Mouse (Mus musculus): ENCODE results near the gene Add2. TPM values are rescaled to one million over a fixed set of nuclear protein-coding genes. Genes with fewer than 3 reads are reported as not detected.
"Not testable (repeated sequence)": the region's sequence is repeated elsewhere in the genome, so short reads cannot be mapped to it uniquely, and the experiment has no call there.

The Add2 gene
- polyA plus RNA-seq, 2 experiments: 54.9 to 73.5 TPM

DNA sequence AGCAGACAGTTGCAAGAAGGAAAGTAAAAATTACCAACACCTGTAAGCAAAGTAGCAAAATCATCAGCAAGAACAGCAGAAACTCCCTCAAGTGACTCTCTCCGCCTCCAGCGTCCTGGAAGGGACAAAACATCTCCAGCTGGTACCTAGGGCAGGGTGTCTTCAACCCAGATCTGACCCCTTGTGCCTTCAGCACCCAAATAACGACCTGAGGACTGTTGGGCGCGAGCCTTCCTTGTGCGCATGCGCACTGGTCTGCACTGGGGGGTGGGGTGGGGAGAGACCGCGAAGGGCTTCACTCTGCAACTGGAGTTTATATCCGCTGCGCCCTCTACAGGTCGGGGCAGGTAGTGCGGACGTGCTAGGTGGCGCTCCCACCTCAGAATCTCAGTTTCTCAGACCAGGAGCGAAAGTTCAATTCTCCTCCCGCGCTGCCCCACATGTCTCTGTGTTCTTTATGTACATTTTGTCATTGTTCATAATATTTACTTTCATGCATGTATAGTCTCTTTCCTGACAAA, 25.0 kb upstream of the Add2 start:
- peaks cover 0 to 3% of the 10 kb centered on the region in 2 experiments; a peak in 2 of 4 replicates for H3K4me1 ChIP-seq (replicated peaks; ENCODE audit: control insufficient read depth in 2 of 2, insufficient read depth in 2 of 2, low read length in 1 of 2)
- ATAC-seq (ENCODE audit: insufficient read depth) (no peak), DNase-seq (ENCODE audit: low read depth in 3 of 3, low spot score in 3 of 3) (peak in 2 of 3 experiments; percentile 17 to 36)
- WGBS (ENCODE audit: insufficient replicate concordance): 63% methylated on average over 18 of the region's 18 CpGs
- H3K27me3 ChIP-seq (ENCODE audit: control insufficient read depth, insufficient read depth, low read length): no peaks in the 10 kb centered on the region; the same call in 1 of the 2 replicates
- H3K36me3 ChIP-seq (replicated peaks; ENCODE audit: control insufficient read depth, insufficient read depth, low read depth): no peaks in the 10 kb centered on the region
- H3K27ac ChIP-seq: no peak overlapping the region
- TF ChIP-seq EP300 (IDR thresholded peaks at IDR 0.05; ENCODE audit: low read depth) (no peak), CTCF (IDR thresholded peaks at IDR 0.05; ENCODE audit: low read depth) (peak; percentile 84)
- H3K4me2 ChIP-seq (ENCODE audit: low read depth): no peak overlapping the region
- no peak overlapping the region for H3K9ac ChIP-seq (replicated peaks)
- H3K9me3 ChIP-seq (ENCODE audit: control insufficient read depth, low read length): no peaks in the 10 kb centered on the region
- H3K4me3 ChIP-seq (ENCODE audit: insufficient read depth in 1 of 2, low read depth in 2 of 2, low read length in 2 of 2): no peak overlapping the region

DNA sequence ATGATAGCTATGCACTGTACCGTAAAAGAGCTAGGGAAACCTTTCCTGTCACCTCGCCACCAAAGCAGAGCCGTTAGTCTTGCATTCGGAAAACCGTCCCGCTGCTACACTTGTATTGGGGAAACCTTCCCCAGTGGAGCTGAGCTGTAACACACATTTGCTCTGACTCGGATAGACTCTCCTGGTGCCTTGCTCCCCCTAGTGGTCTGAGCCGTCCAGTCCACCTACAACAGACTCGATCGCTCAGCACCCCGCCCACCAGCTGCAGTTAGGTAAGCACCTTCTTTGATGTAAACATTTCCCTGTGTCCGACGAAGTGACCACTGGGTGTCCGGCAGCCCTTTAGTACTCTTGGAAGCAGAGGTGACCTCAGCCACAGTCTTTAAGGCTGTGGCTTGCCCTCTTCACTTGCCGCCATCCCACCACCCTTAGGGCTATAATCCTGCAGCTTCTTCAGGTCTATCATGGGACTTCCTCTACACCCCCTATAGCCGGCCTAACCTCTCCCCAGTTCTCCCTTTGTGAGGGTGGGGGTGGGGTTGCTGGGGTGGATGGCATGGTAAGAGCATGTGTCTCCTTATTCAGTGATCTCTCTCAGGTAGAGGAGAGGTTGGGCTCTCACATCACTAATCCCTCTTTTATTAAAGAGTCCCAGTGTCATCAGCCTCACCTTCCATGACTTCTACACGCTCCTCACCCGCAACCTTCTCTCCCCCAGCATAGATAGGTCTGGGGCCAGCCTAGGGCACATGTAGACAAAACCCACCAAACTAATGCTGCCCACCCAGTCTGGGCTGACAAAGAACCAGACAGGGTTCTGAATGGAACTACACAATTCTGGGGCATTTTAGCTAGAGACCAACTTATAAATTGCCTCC, 24.0 kb upstream of the Add2 start:
- Histone ChIP-seq H3K4me3 (ENCODE audit: insufficient read depth in 1 of 2, low read depth in 2 of 2, low read length in 2 of 2) (no peak overlapping the region), H3K4me2 (ENCODE audit: low read depth) (peak overlapping the region; percentile 43), H3K27me3 (ENCODE audit: control insufficient read depth, insufficient read depth, low read length) (no peaks in the 10 kb centered on the region; the same call in 1 of the 2 replicates), H3K36me3 (replicated peaks; ENCODE audit: control insufficient read depth, insufficient read depth, low read depth) (no peaks in the 10 kb centered on the region), H3K9me3 (ENCODE audit: control insufficient read depth, low read length) (no peaks in the 10 kb centered on the region), H3K9ac (replicated peaks) (no peak overlapping the region), H3K27ac (no peak overlapping the region), H3K4me1 (replicated peaks; ENCODE audit: control insufficient read depth in 2 of 2, insufficient read depth in 2 of 2, low read length in 1 of 2) (peaks cover 0 to 3% of the 10 kb centered on the region in 2 experiments; a peak in 2 of 4 replicates)
- DNase-seq (ENCODE audit: low read depth in 3 of 3, low spot score in 3 of 3) (peak; percentile 67), ATAC-seq (ENCODE audit: insufficient read depth) (peak; percentile 77)
- 12% methylated on average over 18 of the region's 18 CpGs for WGBS (ENCODE audit: insufficient replicate concordance)
- TF ChIP-seq EP300 (IDR thresholded peaks at IDR 0.05; ENCODE audit: low read depth): no peak
- peak; percentile 98 for TF ChIP-seq CTCF (IDR thresholded peaks at IDR 0.05; ENCODE audit: low read depth)

DNA sequence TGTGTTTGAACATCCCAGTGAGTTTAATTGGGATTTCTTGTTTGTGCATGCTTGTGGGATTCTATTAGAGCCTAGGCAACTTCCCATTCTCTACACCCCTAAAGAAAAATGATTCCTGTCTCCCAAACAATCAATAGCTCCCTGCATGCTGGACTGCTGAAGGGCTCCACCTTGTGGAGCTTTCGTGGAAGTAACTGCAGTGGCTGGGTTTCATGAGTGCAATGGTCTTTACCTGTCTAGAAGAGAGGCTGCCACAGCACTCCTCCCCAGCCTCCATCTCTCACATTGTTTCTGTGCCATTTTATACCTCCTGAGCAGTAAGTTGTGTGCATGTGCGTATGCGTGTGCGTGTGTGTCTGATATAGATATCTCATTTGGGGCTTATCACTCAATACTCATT, 18.5 kb upstream of the Add2 start:
- no peak for ATAC-seq (ENCODE audit: insufficient read depth)
- no peaks in the 10 kb centered on the region; the same call in 1 of the 2 replicates for H3K27me3 ChIP-seq (ENCODE audit: control insufficient read depth, insufficient read depth, low read length)

DNA sequence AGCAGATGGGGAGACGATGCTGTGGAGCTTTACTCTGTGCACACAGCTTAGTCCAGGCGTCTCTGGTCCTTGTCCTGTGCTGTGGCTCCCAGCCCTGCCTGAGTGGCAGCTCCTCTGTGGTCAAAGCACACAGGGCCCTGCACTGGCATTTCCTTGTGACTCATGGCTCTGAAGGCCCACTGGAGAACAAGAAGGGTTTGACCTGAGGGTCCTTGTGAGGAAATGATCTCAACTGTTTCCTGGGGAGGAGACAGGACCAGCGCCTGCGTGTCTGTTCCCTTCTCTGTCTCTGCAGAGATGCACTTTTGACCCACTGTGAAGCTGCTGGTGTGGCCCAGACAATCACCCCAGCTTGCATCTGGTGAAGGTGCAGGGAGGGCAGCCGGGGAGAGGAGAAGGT, 13.7 kb upstream of the Add2 start:
- H3K27me3 ChIP-seq (ENCODE audit: control insufficient read depth, insufficient read depth, low read length); ATAC-seq (ENCODE audit: insufficient read depth); H3K27ac ChIP-seq; H3K4me2 ChIP-seq (ENCODE audit: low read depth); H3K9ac ChIP-seq (replicated peaks); H3K4me3 ChIP-seq (ENCODE audit: insufficient read depth in 1 of 2, low read depth in 2 of 2, low read length in 2 of 2); H3K4me1 ChIP-seq (replicated peaks; ENCODE audit: control insufficient read depth in 2 of 2, insufficient read depth in 2 of 2, low read length in 1 of 2); DNase-seq (ENCODE audit: low read depth in 3 of 3, low spot score in 3 of 3); H3K36me3 ChIP-seq (replicated peaks; ENCODE audit: control insufficient read depth, insufficient read depth, low read depth); H3K9me3 ChIP-seq (ENCODE audit: control insufficient read depth, low read length): not testable (repeated sequence)
- WGBS (ENCODE audit: insufficient replicate concordance): 39% methylated on average over 5 of the region's 5 CpGs

More for the DNA sequence above, 18.5 kb upstream of the Add2 start:
- Histone ChIP-seq H3K9ac (replicated peaks) (no peak overlapping the region), H3K4me2 (ENCODE audit: low read depth) (no peak overlapping the region), H3K9me3 (ENCODE audit: control insufficient read depth, low read length) (no peaks in the 10 kb centered on the region), H3K4me3 (ENCODE audit: insufficient read depth in 1 of 2, low read depth in 2 of 2, low read length in 2 of 2) (no peak overlapping the region), H3K27ac (no peak overlapping the region), H3K4me1 (replicated peaks; ENCODE audit: control insufficient read depth in 2 of 2, insufficient read depth in 2 of 2, low read length in 1 of 2) (no peaks in the 10 kb centered on the region), H3K36me3 (replicated peaks; ENCODE audit: control insufficient read depth, insufficient read depth, low read depth) (no peaks in the 10 kb centered on the region)
- TF ChIP-seq CTCF (IDR thresholded peaks at IDR 0.05; ENCODE audit: low read depth) (peak; percentile 81), EP300 (IDR thresholded peaks at IDR 0.05; ENCODE audit: low read depth) (0 out of 2 replicates have a peak, but pooled peaks have one; percentile 13)
- WGBS (ENCODE audit: insufficient replicate concordance): 13% methylated on average over 4 of the region's 4 CpGs
- peak; percentile 16 to 42 (median 27) for DNase-seq (ENCODE audit: low read depth in 3 of 3, low spot score in 3 of 3)

DNA sequence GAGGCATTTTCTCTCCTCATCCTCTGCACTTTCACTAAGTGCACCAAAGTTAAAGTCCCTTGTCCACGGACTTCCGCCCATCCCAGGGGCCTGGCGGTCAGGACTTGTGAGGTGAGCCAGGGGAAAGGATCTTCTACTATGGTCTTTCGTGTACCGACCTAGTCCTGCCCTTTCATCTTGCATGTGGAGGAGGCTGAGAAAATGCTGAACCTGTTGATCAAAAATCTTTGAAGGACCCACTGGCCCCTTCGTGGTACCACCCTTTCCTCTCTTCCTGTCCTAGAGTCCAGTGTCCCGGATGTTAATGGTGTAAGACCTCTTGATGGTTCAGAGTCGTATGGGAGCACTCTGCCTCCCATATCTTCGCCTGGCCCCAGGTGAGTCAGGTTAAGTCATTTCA, 12.6 kb upstream of the Add2 start, which contains the start of gene Figla:
Gene Figla (plus strand): TSS at position 301 of the 400 bp plus-strand sequence.
- Histone ChIP-seq H3K4me1 (replicated peaks; ENCODE audit: control insufficient read depth in 2 of 2, insufficient read depth in 2 of 2, low read length in 1 of 2) (peaks cover 0 to 4% of the 10 kb centered on the region in 2 experiments; a peak in 1 of 4 replicates), H3K27me3 (ENCODE audit: control insufficient read depth, insufficient read depth, low read length) (no peaks in the 10 kb centered on the region), H3K36me3 (replicated peaks; ENCODE audit: control insufficient read depth, insufficient read depth, low read depth) (no peaks in the 10 kb centered on the region), H3K4me2 (ENCODE audit: low read depth) (no peak within 1 kb of the TSS), H3K27ac (no peak within 1 kb of the TSS), H3K9me3 (ENCODE audit: control insufficient read depth, low read length) (no peaks in the 10 kb centered on the region), H3K4me3 (ENCODE audit: insufficient read depth in 1 of 2, low read depth in 2 of 2, low read length in 2 of 2) (no peak within 1 kb of the TSS), H3K9ac (replicated peaks) (no peak within 1 kb of the TSS)
- ATAC-seq (ENCODE audit: insufficient read depth): no peak
- 64% methylated on average over 9 of the region's 9 CpGs for WGBS (ENCODE audit: insufficient replicate concordance)
- no peak for DNase-seq (ENCODE audit: low read depth in 3 of 3, low spot score in 3 of 3)
- no peak for TF ChIP-seq CTCF (IDR thresholded peaks at IDR 0.05; ENCODE audit: low read depth)
- TF ChIP-seq EP300 (IDR thresholded peaks at IDR 0.05; ENCODE audit: low read depth): no peak
